Mouse (Mus musculus) C2C12 (cell line): ENCODE data around the gene Slc25a27. TPM values are rescaled to one million over a fixed set of nuclear protein-coding genes. Genes with fewer than 3 reads are reported as not detected.
A peak's percentile ranks its signal among the peaks of the same experiment; 100 is the strongest.

Experiments
- H3K27me3 ChIP-seq: one replicate; pipeline ENCODE4 v1.6.1; 2011; ENCODE audit not compliant: control insufficient read depth, insufficient read depth, insufficient read length
- H3K36me3 ChIP-seq: one replicate; pipeline ENCODE4 v1.6.1; 2011; ENCODE audit not compliant: control insufficient read depth, insufficient read depth
- H3K4me3 ChIP-seq: one replicate; pipeline ENCODE4 v1.5.1; 2011; ENCODE audit warnings: mild to moderate bottlenecking, control low read depth; ENCODE audit not compliant: poor library complexity, insufficient read depth, severe bottlenecking
- H3K79me2 ChIP-seq: one replicate; pipeline ENCODE4 v1.6.1; 2011; ENCODE audit not compliant: control insufficient read depth, insufficient read depth
- H3K79me3 ChIP-seq: one replicate; pipeline ENCODE4 v1.6.1; 2011; ENCODE audit warnings: low read depth, control low read depth
- H3ac ChIP-seq: one replicate; pipeline ENCODE3; 2011; ENCODE audit warnings: low read depth; ENCODE audit not compliant: control insufficient read depth, insufficient read length
- CEBPB ChIP-seq: IDR thresholded peaks from one replicate; pipeline ENCODE4 v1.6.1; 2011; ENCODE audit warnings: low read depth, mild to moderate bottlenecking, control low read depth, moderate library complexity
- CTCF ChIP-seq: IDR thresholded peaks from one replicate; pipeline ENCODE4 v1.5.1; 2011; ENCODE audit not compliant: control insufficient read depth, insufficient read depth, insufficient read length
- FOSL1 ChIP-seq: IDR thresholded peaks from one replicate; pipeline ENCODE4 v1.8.0; 2011; ENCODE audit warnings: mild to moderate bottlenecking, low read length; ENCODE audit not compliant: poor library complexity, insufficient read depth, severe bottlenecking
- MAX ChIP-seq: IDR thresholded peaks from one replicate; pipeline ENCODE4 v1.6.1; 2011; ENCODE audit warnings: mild to moderate bottlenecking, control low read depth
- MYOD1 ChIP-seq: IDR thresholded peaks from one replicate; pipeline ENCODE4 v1.6.1; 2011; ENCODE audit warnings: low read depth; ENCODE audit not compliant: control insufficient read depth, insufficient read length
- MYOG ChIP-seq: IDR thresholded peaks from one replicate; pipeline ENCODE4 v1.6.1; 2011; ENCODE audit not compliant: control insufficient read depth, insufficient read length; ENCODE audit errors: extremely low read depth
- USF1 ChIP-seq: IDR thresholded peaks from one replicate; pipeline ENCODE4 v1.6.1; 2011; ENCODE audit warnings: low read depth, mild to moderate bottlenecking, control low read depth, moderate library complexity
- polyA plus RNA-seq: library from polyadenylated mRNA; unstranded; fragments of >200 nt; fragmentation: generic; extraction: Trizol; gene quantifications from one replicate; pipeline ENCODE4 v1.2.1, GENCODE M21; 2012; ENCODE audit warnings: missing spikeins

The Slc25a27 gene
- polyA plus RNA-seq, 1 experiment, result 0.63 TPM

DNA sequence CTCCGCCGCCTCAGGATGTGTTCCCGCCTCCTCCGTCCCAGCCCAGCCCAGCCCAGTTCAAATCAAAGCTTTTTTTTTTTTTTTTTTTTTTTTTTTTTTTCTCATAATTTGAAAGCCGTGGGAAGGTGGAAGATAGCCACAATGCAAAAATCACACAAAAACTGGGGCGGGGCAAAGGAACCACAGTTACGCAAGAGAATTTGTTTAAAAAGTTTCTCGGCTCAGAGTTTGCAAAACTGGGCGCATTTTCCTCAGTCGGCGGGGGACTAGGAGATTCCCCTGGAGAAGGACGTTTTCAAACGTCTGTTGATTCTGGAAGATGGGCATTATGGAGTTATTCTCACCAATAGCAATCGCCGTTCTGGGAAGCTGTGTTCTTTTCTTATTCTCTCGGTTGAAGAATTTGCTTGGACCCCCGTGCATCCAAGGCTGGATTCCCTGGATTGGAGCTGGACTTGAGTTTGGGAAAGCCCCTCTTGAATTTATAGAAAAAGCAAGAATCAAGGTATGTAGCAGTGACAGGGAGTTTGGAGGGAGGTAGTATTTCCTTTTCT is 353 bp upstream of the Slc25a27 start, which contains the start of gene Cyp39a1:
Gene Cyp39a1, plus strand, starts transcription at position 136 of the 554 bp plus-strand sequence.
- Histone ChIP-seq H3K79me2 (peaks cover 7% of the 10 kb centered on the region), H3K79me3 (no peaks in the 10 kb centered on the region), H3K27me3 (no peaks in the 10 kb centered on the region), H3K36me3 (peaks cover 6% of the 10 kb centered on the region), H3K4me3 (peak within 1 kb of the TSS; percentile 71), H3ac (peak within 1 kb of the TSS; percentile 72)
- TF ChIP-seq CEBPB, result peak; percentile 75
- TF ChIP-seq FOSL1, result no peak
- TF ChIP-seq MYOG, result no peak
- no peak for TF ChIP-seq CTCF

DNA sequence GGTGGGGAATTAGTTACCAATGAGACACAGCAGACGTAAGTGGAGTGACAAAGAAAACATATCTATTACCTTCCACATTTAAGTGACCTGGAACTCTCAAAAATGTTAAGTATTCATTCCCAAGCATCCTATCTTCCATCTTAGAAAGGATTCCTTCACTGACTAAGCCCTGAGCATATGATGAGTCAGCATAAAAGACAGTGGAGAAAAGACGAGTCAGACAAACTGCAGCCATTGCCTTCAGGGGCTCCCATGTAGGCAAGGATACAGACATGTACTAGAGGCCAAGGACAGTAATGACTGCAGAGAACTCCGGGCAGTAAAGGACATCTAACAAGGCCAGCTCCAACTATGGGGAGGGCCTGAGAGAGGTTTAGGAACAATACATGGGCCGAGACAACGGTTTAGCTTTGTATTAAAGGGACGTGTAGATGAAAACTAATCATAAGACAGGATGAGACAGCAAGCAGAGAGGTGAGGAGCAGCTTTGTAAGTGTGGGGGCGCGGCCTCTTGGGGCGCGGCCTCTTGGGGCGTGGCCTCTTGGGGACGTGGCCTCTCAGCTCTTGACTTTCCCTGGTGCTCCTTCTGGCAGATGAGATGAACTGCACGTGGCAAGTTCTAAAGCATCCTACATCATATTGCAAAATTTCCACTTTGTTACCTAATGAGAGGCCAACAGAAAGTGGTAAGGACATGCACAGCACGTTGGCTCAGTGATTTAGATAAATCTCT is 15.5 kb downstream of the Slc25a27 start:
- Histone ChIP-seq H3K36me3 (peaks cover 7% of the 10 kb centered on the region), H3K4me3 (no peak overlapping the region), H3ac (no peak overlapping the region), H3K27me3 (no peaks in the 10 kb centered on the region), H3K79me3 (no peaks in the 10 kb centered on the region), H3K79me2 (no peaks in the 10 kb centered on the region)
- TF ChIP-seq CEBPB (no peak), FOSL1 (peak; percentile 26)

DNA sequence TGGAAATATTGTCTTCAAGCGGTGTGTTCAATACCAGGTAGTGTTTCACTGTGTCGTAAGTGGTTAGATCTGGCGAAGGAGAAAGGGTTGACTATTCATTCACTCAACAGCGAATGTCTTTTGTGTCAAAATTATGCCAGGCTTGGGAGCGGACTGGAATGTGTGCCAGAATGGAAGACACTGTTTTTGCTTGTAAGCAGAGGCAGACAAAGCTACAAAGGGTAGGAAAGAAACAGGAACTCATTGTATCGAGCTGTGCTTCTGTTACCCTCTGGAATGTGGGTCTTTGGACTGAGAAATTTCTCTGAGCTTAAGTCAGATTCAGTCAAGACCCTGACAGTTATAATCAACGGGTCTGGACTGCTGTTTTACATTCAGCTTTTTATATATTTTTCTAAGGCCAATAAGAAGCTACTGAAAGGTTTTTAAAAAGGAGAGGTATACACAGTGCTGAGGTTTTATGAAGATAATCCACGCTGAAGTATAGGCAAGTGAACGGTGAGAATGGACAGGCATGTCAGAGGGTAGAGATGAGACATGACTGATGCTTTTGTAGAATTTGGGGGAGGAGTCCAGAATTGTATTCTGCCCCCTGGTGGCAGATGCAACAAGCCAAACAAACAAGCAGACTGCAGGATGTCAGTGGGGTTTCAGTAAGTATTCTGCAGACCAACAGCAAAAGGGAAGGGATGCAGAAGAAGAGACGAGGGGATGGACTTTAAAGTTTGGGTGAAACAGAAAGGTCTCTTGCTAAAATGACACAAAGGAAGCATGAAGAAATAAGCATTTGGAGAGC is 17.2 kb downstream of the Slc25a27 start:
- Histone ChIP-seq H3K36me3 (peaks cover 12% of the 10 kb centered on the region), H3K79me3 (no peaks in the 10 kb centered on the region)

DNA sequence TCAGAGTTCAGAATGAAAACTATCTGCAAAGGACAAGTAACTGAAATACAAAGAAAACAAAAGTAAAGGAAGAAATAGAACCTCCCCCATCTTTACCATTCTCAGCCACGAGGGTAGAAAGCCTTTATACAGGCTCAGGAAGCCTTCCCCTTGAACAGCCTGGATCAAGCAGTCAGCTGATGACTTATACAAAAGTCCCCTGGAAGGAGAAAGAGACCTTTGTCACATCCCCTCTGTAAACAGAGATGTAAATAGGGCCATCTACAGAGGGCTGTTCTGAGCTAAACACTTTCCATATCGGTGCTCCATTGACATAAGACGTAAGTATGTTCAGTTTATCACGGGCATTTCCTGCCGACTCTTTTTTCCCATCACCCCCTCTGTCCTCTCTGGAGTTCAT is 20.1 kb downstream of the Slc25a27 start:
- Histone ChIP-seq H3ac (no peak overlapping the region), H3K79me3 (no peaks in the 10 kb centered on the region), H3K27me3 (no peaks in the 10 kb centered on the region), H3K36me3 (peaks cover 13% of the 10 kb centered on the region), H3K79me2 (no peaks in the 10 kb centered on the region), H3K4me3 (no peak overlapping the region)
- TF ChIP-seq MYOD1, result no peak
- TF ChIP-seq USF1, result no peak
- no peak for TF ChIP-seq MYOG
- no peak for TF ChIP-seq CEBPB
- no peak for TF ChIP-seq MAX
- no peak for TF ChIP-seq FOSL1
- TF ChIP-seq CTCF, result no peak

More for the DNA sequence above, 17.2 kb downstream of the Slc25a27 start:
- no peaks in the 10 kb centered on the region for H3K27me3 ChIP-seq
- no peak overlapping the region for H3K4me3 ChIP-seq
- H3K79me2 ChIP-seq, result no peaks in the 10 kb centered on the region
- no peak overlapping the region for H3ac ChIP-seq
- TF ChIP-seq MAX (no peak), MYOD1 (no peak), FOSL1 (no peak), CTCF (no peak), CEBPB (no peak), MYOG (no peak), USF1 (no peak)

DNA sequence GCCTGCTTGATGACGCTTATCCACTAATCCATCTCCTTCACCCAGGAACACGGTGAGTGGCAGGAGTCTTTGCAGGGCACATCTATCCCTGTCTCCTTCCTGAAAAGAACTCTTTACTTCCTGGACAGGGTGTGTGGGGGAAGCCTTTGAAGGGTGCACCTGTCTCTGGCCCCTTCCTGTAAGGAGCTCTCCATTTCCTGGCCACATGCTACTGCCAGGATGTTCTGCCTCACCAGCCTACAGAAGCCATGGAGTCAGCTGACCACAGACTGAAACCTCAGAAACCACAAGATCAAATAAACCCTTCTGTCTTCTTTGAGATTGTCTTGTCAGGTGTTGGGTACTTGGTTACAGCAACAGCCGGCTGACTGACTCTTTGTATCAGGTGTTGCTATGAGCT is 21.9 kb downstream of the Slc25a27 start:
- Histone ChIP-seq H3K4me3 (no peak overlapping the region), H3K36me3 (peaks cover 13% of the 10 kb centered on the region), H3K27me3 (no peaks in the 10 kb centered on the region), H3K79me3 (no peaks in the 10 kb centered on the region), H3ac (no peak overlapping the region), H3K79me2 (no peaks in the 10 kb centered on the region)
- no peak for TF ChIP-seq MYOG
- TF ChIP-seq CEBPB, result no peak
- no peak for TF ChIP-seq MYOD1
- no peak for TF ChIP-seq FOSL1
- TF ChIP-seq CTCF, result no peak
- no peak for TF ChIP-seq USF1
- no peak for TF ChIP-seq MAX

DNA sequence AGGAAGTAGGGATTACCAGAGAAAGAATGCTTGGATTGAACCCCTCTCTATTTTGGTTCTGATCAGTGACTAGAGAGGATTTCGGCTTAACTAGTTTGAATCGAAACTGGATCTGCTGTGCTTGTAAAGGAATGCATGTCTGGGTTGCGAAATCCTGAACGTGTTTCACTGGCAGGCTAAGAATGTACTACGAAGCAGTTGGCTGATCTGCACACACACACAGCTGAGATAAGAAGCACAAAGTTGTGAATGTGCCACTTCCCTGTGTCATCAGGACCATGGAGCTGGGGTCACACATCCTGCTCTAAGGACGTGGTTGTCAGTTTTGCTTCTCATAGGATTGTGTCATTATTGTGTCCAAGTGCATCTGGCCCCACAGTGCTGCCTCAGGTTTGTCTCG is 22.6 kb downstream of the Slc25a27 start:
- Histone ChIP-seq H3K36me3 (peaks cover 13% of the 10 kb centered on the region), H3K27me3 (no peaks in the 10 kb centered on the region), H3K79me2 (no peaks in the 10 kb centered on the region), H3K79me3 (no peaks in the 10 kb centered on the region), H3ac (no peak overlapping the region), H3K4me3 (no peak overlapping the region)
- TF ChIP-seq MAX, result no peak
- TF ChIP-seq FOSL1, result no peak
- peak; percentile 65 for TF ChIP-seq CEBPB
- no peak for TF ChIP-seq CTCF
- no peak for TF ChIP-seq USF1
- TF ChIP-seq MYOG, result no peak
- no peak for TF ChIP-seq MYOD1
